Mouse (Mus musculus) erythroid progenitor cell, adult 5-6 weeks (primary cell): ENCODE results near the gene Tmem119. TPM values are rescaled to one million over a fixed set of nuclear protein-coding genes. Genes with fewer than 3 reads are reported as not detected.

ENCODE experiments used
- ATAC-seq: replicated peaks from 2 replicates; pipeline ENCODE4 v1.8.0; 2016; ENCODE audit warnings: moderate number of reproducible peaks, mild to moderate bottlenecking, moderate TSS enrichment, inconsistent platforms; ENCODE audit not compliant: poor library complexity, low FRiP score, severe bottlenecking
- total RNA-seq, 2 experiments: library from RNA; stranded (forward) in 1 of 2; stranded (reverse) in 1 of 2; fragments of 150-400 nt in 1 of 2; fragments of 186-747, 209-891 nt in 1 of 2; gene quantifications; 2 replicates each; pipeline versions ENCODE4 v1.2.3 to v1.2.4; 2015 to 2017; ENCODE audit warnings: low replicate concordance in 2 of 2

Gene Tmem119
- total RNA-seq (2015; ENCODE audit: low replicate concordance) (2.9 TPM in 1 of 2 replicates, not detected in the other), total RNA-seq (2017; ENCODE audit: low replicate concordance) (3.0 TPM in 1 of 2 replicates, not detected in the other)

- no peak for ATAC-seq
Observed at GRCm38 (mm10) chr5:113800280-113800679, at the start of gene Tmem119. Gene Tmem119, minus strand, starts transcription at chr5:113800516.

- no peak for ATAC-seq
Observed at GRCm38 (mm10) chr5:113847636-113848035, 47.3 kb upstream of the Tmem119 start.

GRCm38 (mm10) chr5:113846656-113847055 is 46.3 kb upstream of the Tmem119 start:
- ATAC-seq = peak; percentile 88

- no peak for ATAC-seq
Observed at GRCm38 (mm10) chr5:113845627-113846026, 45.3 kb upstream of the Tmem119 start.

GRCm38 (mm10) chr5:113844721-113845120 is 44.4 kb upstream of the Tmem119 start:
- no peak for ATAC-seq

GRCm38 (mm10) chr5:113844106-113844505 is 43.8 kb upstream of the Tmem119 start:
- no peak for ATAC-seq

GRCm38 (mm10) chr5:113842906-113843305 is 42.6 kb upstream of the Tmem119 start:
- no peak for ATAC-seq

- no peak for ATAC-seq
Observed at GRCm38 (mm10) chr5:113842244-113842643, 41.9 kb upstream of the Tmem119 start.

GRCm38 (mm10) chr5:113841243-113842225 is 41.2 kb upstream of the Tmem119 start:
- ATAC-seq = no peak

- no peak for ATAC-seq
Observed at GRCm38 (mm10) chr5:113840443-113840842, 40.1 kb upstream of the Tmem119 start.

GRCm38 (mm10) chr5:113836961-113837360 is 36.6 kb upstream of the Tmem119 start:
- no peak for ATAC-seq

- ATAC-seq = no peak
Observed at GRCm38 (mm10) chr5:113833316-113833947, 33.1 kb upstream of the Tmem119 start.

GRCm38 (mm10) chr5:113832490-113832901 is 32.2 kb upstream of the Tmem119 start, which contains the start of gene Selplg:
Gene Selplg, minus strand, starts transcription at chr5:113832644.
- ATAC-seq = no peak

GRCm38 (mm10) chr5:113831741-113832140 is 31.4 kb upstream of the Tmem119 start:
- ATAC-seq = no peak

GRCm38 (mm10) chr5:113830796-113831195 is 30.5 kb upstream of the Tmem119 start:
- no peak for ATAC-seq

GRCm38 (mm10) chr5:113830292-113830643 is 30.0 kb upstream of the Tmem119 start:
- ATAC-seq = 0 out of 2 replicates have a peak, but pooled peaks have one; percentile 31

- ATAC-seq = no peak
Observed at GRCm38 (mm10) chr5:113829566-113830291, 29.4 kb upstream of the Tmem119 start.

- no peak for ATAC-seq
Observed at GRCm38 (mm10) chr5:113828481-113828880, 28.2 kb upstream of the Tmem119 start.

- no peak for ATAC-seq
Observed at GRCm38 (mm10) chr5:113827991-113828411, 27.7 kb upstream of the Tmem119 start.

GRCm38 (mm10) chr5:113826619-113827018 is 26.3 kb upstream of the Tmem119 start:
- ATAC-seq = no peak
